Mouse (Mus musculus): ENCODE measurements around the gene Igsf9. TPM values are rescaled to one million over a fixed set of nuclear protein-coding genes. Genes with fewer than 3 reads are reported as not detected.
A peak's percentile ranks its signal among the peaks of the same experiment; 100 is the strongest.

Gene Igsf9
- polyA plus RNA-seq, 1 experiment from 2014 or later: 16.7 TPM

DNA sequence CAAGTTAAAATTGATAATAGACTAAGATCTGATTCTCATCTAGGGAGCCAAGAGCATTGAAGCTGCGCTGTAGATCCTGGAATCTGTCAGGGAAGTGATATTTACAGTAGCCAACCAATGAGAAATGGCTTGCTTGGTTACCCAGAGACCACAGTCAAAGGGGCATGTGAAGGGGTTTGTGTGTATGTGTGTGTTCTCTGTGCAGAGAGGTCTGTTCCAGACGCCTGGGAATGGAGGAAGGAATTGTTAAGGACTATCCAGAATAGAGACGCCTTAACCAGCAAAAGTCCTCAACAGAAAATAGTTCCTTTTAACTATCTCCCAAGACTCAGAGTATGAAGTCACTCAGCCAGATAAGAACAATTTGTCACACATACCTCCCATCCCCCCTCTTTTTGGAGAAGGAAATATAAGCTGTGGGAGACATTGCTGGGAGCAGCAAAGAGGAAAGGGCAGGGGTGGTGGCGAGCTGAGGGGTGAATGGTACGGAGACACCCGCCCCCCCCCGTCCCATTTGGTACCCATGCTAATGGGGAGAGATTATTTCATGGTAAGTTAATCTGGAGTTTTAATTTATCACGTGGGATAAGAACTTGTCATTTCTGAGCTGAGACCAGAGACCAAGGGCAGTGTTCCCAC lies 11.7 kb upstream of the Igsf9 start:
- no peak for ATAC-seq (ENCODE audit: low FRiP score, low TSS enrichment)
- Histone ChIP-seq H3K27ac (replicated peaks) (no peak overlapping the region), H3K27me3 (ENCODE audit: control insufficient read depth, insufficient read depth, low read length) (no peaks in the 10 kb centered on the region), H3K9me3 (ENCODE audit: control insufficient read depth, low read length) (no peaks in the 10 kb centered on the region), H3K36me3 (ENCODE audit: control insufficient read depth, insufficient read depth, low read length) (no peaks in the 10 kb centered on the region), H3K4me2 (replicated peaks; ENCODE audit: low read depth) (no peak overlapping the region), H3K4me3 (ENCODE audit: low read depth, low read length) (no peak overlapping the region), H3K9ac (ENCODE audit: low read length) (no peak overlapping the region), H3K4me1 (replicated peaks; ENCODE audit: control insufficient read depth, insufficient read depth) (no peaks in the 10 kb centered on the region; the same call in 1 of the 2 replicates)
- TF ChIP-seq CTCF (IDR thresholded peaks at IDR 0.05; ENCODE audit: low read depth) (no peak), EP300 (optimal IDR thresholded peaks at IDR 0.05) (no peak)
- no peak for DNase-seq (ENCODE audit: low spot score)
- 53% methylated on average over 8 of the region's 8 CpGs for WGBS

DNA sequence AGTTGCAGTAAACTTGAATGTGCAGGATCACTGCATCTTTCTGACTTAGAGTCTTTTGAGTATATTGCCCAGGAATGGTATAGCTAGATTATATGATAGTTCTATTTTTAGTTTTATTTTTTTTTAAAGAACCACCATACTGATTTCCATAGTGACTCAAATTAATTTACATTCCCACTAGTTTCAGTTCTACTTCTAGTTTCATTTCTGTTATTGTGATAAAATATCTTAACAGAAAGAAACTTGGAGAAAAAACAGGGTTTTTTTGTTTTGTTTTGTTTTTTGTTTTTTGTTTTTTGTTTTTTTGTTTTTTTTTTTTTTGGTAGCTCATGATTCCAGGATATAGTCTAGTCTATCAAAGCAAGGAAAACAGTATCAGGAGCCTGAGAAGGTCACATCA lies 8.7 kb upstream of the Igsf9 start:
- no peaks in the 10 kb centered on the region for H3K9me3 ChIP-seq (ENCODE audit: control insufficient read depth, low read length)

DNA sequence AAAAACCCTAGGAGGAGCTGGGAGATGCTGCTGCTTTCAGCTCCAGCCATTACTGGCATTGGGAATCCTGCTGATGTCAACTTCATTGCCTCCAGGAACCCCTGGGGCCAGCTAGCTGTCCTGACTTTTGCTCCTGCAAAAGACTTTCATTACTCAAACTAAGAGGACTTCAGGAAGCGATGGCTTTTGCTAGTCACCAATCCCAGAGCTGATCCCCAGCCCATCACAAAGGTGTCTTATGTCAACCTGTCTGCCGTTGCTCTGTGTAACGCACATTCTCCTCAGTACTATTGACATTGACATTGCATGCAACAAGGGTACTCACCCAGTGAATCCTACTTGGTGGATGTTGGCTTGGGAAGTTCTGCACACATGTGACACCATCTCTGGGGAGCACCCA lies 7.4 kb upstream of the Igsf9 start:
- TF ChIP-seq CTCF (IDR thresholded peaks at IDR 0.05; ENCODE audit: low read depth) (no peak), EP300 (optimal IDR thresholded peaks at IDR 0.05) (no peak)
- H3K9ac ChIP-seq (ENCODE audit: low read length): no peak overlapping the region
- no peaks in the 10 kb centered on the region for H3K36me3 ChIP-seq (ENCODE audit: control insufficient read depth, insufficient read depth, low read length)
- H3K27ac ChIP-seq (replicated peaks): no peak overlapping the region
- H3K27me3 ChIP-seq (ENCODE audit: control insufficient read depth, insufficient read depth, low read length): no peaks in the 10 kb centered on the region
- no peak overlapping the region for H3K4me3 ChIP-seq (ENCODE audit: low read depth, low read length)
- no peak for ATAC-seq (ENCODE audit: low FRiP score, low TSS enrichment)
- no peaks in the 10 kb centered on the region for H3K9me3 ChIP-seq (ENCODE audit: control insufficient read depth, low read length)
- WGBS: 73% methylated on average over 3 of the region's 3 CpGs
- no peaks in the 10 kb centered on the region; the same call in 1 of the 2 replicates for H3K4me1 ChIP-seq (replicated peaks; ENCODE audit: control insufficient read depth, insufficient read depth)
- no peak for DNase-seq (ENCODE audit: low spot score)
- no peak overlapping the region for H3K4me2 ChIP-seq (replicated peaks; ENCODE audit: low read depth)

More for the DNA sequence above, 8.7 kb upstream of the Igsf9 start:
- H3K36me3 ChIP-seq (ENCODE audit: control insufficient read depth, insufficient read depth, low read length): no peaks in the 10 kb centered on the region
- H3K9ac ChIP-seq (ENCODE audit: low read length): no peak overlapping the region
- DNase-seq (ENCODE audit: low spot score): no peak
- no peaks in the 10 kb centered on the region; the same call in 1 of the 2 replicates for H3K4me1 ChIP-seq (replicated peaks; ENCODE audit: control insufficient read depth, insufficient read depth)
- no peak overlapping the region for H3K4me2 ChIP-seq (replicated peaks; ENCODE audit: low read depth)
- H3K27me3 ChIP-seq (ENCODE audit: control insufficient read depth, insufficient read depth, low read length): no peaks in the 10 kb centered on the region
- no peak for ATAC-seq (ENCODE audit: low FRiP score, low TSS enrichment)
- TF ChIP-seq CTCF (IDR thresholded peaks at IDR 0.05; ENCODE audit: low read depth): no peak
- no peak for TF ChIP-seq EP300 (optimal IDR thresholded peaks at IDR 0.05)
- H3K4me3 ChIP-seq (ENCODE audit: low read depth, low read length): no peak overlapping the region
- no peak overlapping the region for H3K27ac ChIP-seq (replicated peaks)

DNA sequence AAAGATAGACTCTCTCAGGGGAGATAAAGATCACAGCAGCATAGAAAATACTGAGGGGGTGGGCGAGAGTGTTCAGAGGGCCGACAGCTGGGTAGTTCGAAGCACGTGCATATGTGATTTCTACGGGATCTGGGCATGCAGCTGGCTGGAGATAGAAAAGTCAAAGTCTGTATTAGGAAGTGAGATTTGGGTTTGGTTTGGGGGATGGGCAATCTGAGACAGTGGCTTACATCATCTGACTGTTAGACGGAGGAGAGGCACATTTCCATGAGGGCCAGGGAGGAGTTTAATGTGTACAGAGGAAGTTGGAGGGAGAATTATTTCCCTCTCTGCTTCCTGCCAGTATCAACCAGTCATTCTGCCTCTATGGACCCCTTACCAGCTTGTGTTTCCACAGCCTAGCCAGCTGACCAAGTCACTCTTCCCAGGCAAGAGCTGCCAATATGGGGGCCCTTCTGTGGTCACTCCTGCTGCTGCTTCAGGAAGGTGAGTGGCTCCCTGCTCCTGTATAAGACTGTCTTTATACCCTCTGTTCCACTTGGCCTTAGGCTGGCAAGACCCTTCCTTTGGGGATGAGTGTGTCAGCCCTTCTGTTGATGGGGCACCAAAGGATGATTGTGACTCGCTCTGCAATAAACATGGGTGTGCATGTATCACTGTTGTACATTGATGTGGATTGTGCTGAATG lies 6.4 kb upstream of the Igsf9 start, which contains the start of gene Slamf9:
TSS of gene Slamf9 (plus strand) at position 305 of the 688 bp plus-strand sequence.
- H3K4me2 ChIP-seq (replicated peaks; ENCODE audit: low read depth): no peak within 1 kb of the TSS
- H3K27ac ChIP-seq (replicated peaks): no peak within 1 kb of the TSS
- H3K9me3 ChIP-seq (ENCODE audit: control insufficient read depth, low read length): no peaks in the 10 kb centered on the region
- no peak for DNase-seq (ENCODE audit: low spot score)
- no peaks in the 10 kb centered on the region for H3K4me1 ChIP-seq (replicated peaks; ENCODE audit: control insufficient read depth, insufficient read depth)
- H3K9ac ChIP-seq (ENCODE audit: low read length): no peak within 1 kb of the TSS
- WGBS: 39% methylated on average over 7 of the region's 7 CpGs
- no peak for TF ChIP-seq EP300 (optimal IDR thresholded peaks at IDR 0.05)
- no peak for TF ChIP-seq CTCF (IDR thresholded peaks at IDR 0.05; ENCODE audit: low read depth)
- peak; percentile 72 for ATAC-seq (ENCODE audit: low FRiP score, low TSS enrichment)
- H3K4me3 ChIP-seq (ENCODE audit: low read depth, low read length): no peak within 1 kb of the TSS
- no peaks in the 10 kb centered on the region for H3K36me3 ChIP-seq (ENCODE audit: control insufficient read depth, insufficient read depth, low read length)
- H3K27me3 ChIP-seq (ENCODE audit: control insufficient read depth, insufficient read depth, low read length): no peaks in the 10 kb centered on the region

DNA sequence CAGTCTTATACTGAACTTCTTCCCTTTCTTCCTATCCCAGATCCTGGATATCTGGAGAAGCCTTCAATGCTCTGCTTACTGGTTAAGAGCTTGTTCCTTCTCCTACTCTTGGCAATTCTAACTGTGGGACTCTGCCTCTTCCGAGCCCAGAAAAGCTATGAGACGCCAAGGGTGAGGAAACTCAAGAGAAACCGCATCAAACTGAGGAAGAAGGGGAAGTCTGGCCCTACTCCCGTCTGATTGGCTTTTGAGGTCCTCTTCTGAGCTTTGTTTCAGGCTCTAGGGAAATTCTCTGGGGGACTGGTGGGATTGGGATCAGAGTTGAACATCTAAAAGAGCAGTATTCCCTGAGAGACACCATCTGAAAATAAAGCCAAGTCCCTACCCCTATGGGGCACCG lies 3.6 kb upstream of the Igsf9 start:
- TF ChIP-seq CTCF (IDR thresholded peaks at IDR 0.05; ENCODE audit: low read depth) (no peak), EP300 (optimal IDR thresholded peaks at IDR 0.05) (no peak)
- WGBS: 74% methylated on average over 5 of the region's 5 CpGs
- no peak for DNase-seq (ENCODE audit: low spot score)
- Histone ChIP-seq H3K4me3 (ENCODE audit: low read depth, low read length) (no peak overlapping the region), H3K27ac (replicated peaks) (no peak overlapping the region), H3K36me3 (ENCODE audit: control insufficient read depth, insufficient read depth, low read length) (no peaks in the 10 kb centered on the region), H3K4me1 (replicated peaks; ENCODE audit: control insufficient read depth, insufficient read depth) (0 out of 2 replicates have a peak, but pooled peaks cover 2% of the 10 kb centered on the region), H3K4me2 (replicated peaks; ENCODE audit: low read depth) (no peak overlapping the region), H3K9ac (ENCODE audit: low read length) (no peak overlapping the region), H3K9me3 (ENCODE audit: control insufficient read depth, low read length) (no peaks in the 10 kb centered on the region), H3K27me3 (ENCODE audit: control insufficient read depth, insufficient read depth, low read length) (no peaks in the 10 kb centered on the region)
- ATAC-seq (ENCODE audit: low FRiP score, low TSS enrichment): no peak

DNA sequence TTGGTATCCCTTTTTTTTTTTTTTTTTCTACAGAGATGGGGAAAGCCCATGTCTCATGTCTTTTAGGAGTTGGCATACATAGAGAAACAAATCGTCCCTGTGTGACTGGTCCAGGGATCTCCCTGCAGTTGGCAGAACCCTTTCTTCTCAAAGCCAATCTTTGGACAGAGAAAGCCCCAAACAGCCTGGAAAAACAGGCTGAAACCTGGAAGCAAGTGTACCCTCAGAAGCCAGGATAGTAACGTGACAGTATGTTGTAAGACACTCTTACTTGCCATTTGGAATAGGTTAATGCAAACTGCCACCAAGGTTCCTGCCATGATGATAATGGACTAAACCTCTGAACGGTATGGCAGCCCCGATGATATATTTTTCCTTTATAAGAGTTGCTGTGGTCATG lies 1.2 kb upstream of the Igsf9 start:
- Histone ChIP-seq H3K4me3 (ENCODE audit: low read depth, low read length) (no peak overlapping the region), H3K36me3 (ENCODE audit: control insufficient read depth, insufficient read depth, low read length) (no peaks in the 10 kb centered on the region), H3K9ac (ENCODE audit: low read length) (no peak overlapping the region), H3K9me3 (ENCODE audit: control insufficient read depth, low read length) (no peaks in the 10 kb centered on the region), H3K27me3 (ENCODE audit: control insufficient read depth, insufficient read depth, low read length) (no peaks in the 10 kb centered on the region), H3K4me1 (replicated peaks; ENCODE audit: control insufficient read depth, insufficient read depth) (peaks cover 7% of the 10 kb centered on the region; the same call in 1 of the 2 replicates), H3K27ac (replicated peaks) (no peak overlapping the region), H3K4me2 (replicated peaks; ENCODE audit: low read depth) (no peak overlapping the region)
- TF ChIP-seq CTCF (IDR thresholded peaks at IDR 0.05; ENCODE audit: low read depth) (no peak), EP300 (optimal IDR thresholded peaks at IDR 0.05) (no peak)
- no peak for DNase-seq (ENCODE audit: low spot score)
- ATAC-seq (ENCODE audit: low FRiP score, low TSS enrichment): no peak
- 84% methylated on average over 4 of the region's 4 CpGs for WGBS
